Mouse (Mus musculus): ENCODE results near the gene Slc11a2.
"Not testable (repeated sequence)": the region's sequence is repeated elsewhere in the genome, so short reads cannot be mapped to it uniquely, and the experiment has no call there.

Slc11a2 gene

DNA sequence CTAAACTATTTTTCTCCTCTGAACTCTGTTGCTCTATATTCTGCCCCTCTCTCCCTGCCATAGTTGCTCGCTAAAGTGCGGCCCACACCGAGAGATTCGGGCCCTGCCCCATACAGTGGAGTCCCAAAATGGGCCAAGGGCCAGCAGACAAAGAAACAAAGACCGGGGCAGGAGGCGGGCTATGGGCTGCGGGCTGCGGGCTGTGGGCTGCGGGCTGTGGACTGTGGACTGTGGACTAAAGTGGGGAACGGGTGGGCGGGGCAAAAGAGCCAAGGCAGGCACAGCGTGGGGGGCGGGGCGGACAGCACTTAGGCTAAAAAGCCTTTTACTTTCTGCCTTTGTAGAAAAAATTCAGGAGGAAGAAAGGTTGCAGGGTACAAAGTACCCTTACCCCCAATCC is 78.1 kb downstream of the Slc11a2 start:
- DNase-seq = no peak

DNA sequence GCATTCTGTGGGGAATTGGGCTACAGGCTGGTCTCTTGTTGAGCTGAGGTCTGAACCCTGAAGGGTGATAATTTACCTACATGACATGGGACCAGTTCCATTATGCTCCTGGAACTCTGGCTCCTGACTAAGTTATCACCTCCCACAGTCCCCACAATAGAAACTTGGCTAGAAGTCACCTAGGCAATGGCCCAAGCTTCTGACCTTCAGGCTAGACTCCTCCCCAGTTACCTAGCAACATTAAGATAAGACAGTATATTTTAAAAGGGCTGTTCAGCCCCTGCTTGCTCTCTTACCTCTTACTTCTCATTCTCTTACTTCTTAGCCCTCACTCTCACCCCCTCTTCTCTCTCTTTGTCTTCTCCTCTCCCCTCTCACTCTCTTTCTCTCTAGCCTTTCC is 79.4 kb downstream of the Slc11a2 start:
- DNase-seq = no peak

DNA sequence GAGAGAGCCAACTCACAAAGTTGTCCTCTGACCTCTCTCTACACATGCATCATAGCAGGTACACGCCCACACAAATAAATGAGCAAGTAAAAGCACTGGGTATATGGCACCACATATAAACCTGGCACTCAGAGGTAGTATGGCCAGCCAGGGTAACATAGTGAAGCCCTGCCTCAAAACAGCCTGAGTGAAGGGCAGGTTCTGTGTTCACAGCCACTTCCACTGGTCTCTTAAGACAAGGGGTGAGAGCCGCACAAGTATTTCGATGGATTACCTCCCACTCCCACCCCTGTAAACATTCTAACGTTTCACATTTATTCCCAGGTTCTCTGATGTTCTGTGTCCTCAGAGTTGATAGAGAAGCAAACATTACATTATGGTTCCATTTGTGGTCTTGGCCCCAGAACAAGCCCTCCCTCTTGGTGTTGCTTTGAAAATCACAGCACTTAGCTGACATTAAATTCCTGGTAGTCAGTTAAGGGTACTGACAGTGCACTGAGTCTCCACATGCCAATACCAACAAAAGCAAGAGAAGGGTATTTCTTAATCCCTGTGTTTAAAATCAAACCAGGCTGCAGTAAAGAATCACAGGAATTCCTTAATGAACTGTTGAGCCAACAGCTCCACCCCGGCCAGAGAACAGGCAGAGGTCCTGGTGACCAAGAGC is 83.4 kb downstream of the Slc11a2 start:
- not testable (repeated sequence) for DNase-seq

Data from cerebellum, adult 9-11 months (tissue).